Mouse (Mus musculus) lung, postnatal 36 days (tissue): ENCODE data around the gene Steap1.

Experiments
- DNase-seq: peaks from one replicate; pipeline ENCODE4 v3.0.0; 2022; ENCODE audit warnings: mixed read lengths

The Steap1 gene

GRCm38 (mm10) chr5:5686973-5687372, 62.2 kb downstream of the Steap1 start:
- DNase-seq = no peak
